Mouse (Mus musculus) limb, embryonic 15.5 days (tissue): ENCODE data around the gene Cdkl5. TPM values are rescaled to one million over a fixed set of nuclear protein-coding genes. Genes with fewer than 3 reads are reported as not detected.

Experiments
- ATAC-seq: fragments of 200-750 bp; cut with Nextera tagmentation; 2 replicates; pipeline ENCODE4 v1.8.0; 2017; ENCODE audit warnings: low read depth, moderate TSS enrichment; ENCODE audit not compliant: insufficient number of reproducible peaks, low FRiP score, low TSS enrichment
- H3K27ac ChIP-seq: fragments of 300-500 bp; sonication (generic); 2 replicates; pipeline ENCODE4 v1.5.1; 2015; ENCODE audit warnings: moderate library complexity, mild to moderate bottlenecking, inconsistent platforms
- H3K27me3 ChIP-seq: fragments of 300-500 bp; sonication (generic); 2 replicates; pipeline ENCODE4 v1.6.1; 2015; ENCODE audit warnings: inconsistent platforms
- H3K36me3 ChIP-seq: fragments of 300-500 bp; sonication (generic); 2 replicates; pipeline ENCODE4 v1.6.1; 2015; ENCODE audit warnings: inconsistent platforms
- H3K4me1 ChIP-seq: fragments of 300-500 bp; sonication (generic); 2 replicates; pipeline ENCODE4 v1.6.1; 2015; ENCODE audit warnings: inconsistent platforms
- H3K4me2 ChIP-seq: fragments of 300-500 bp; sonication (generic); 2 replicates; pipeline ENCODE4 v1.6.1; 2015; ENCODE audit warnings: mild to moderate bottlenecking, inconsistent platforms
- H3K4me3 ChIP-seq: fragments of 300-500 bp; sonication (generic); 2 replicates; pipeline ENCODE4 v1.5.1; 2015; ENCODE audit warnings: mild to moderate bottlenecking, inconsistent platforms
- H3K9ac ChIP-seq: fragments of 300-500 bp; sonication (generic); 2 replicates; pipeline ENCODE4 v1.6.1; 2015; ENCODE audit warnings: inconsistent platforms
- H3K9me3 ChIP-seq: fragments of 300-500 bp; sonication (generic); 2 replicates; pipeline ENCODE4 v1.6.1; 2016; ENCODE audit warnings: inconsistent platforms
- WGBS: fragments of 180-500 bp; shearing (Covaris S2); methylation state at CpG from one replicate; pipeline ENCODE4 v1.1.7; 2015; 5-methylcytosine and 5-hydroxymethylcytosine counted together
- polyA plus RNA-seq: library from polyadenylated mRNA; unstranded; fragments of >200 nt; fragmentation: Nextera tagmentation; extraction: Ambion mirVana; gene quantifications from 2 replicates; pipeline ENCODE4 v1.2.1, GENCODE M21; 2015

Cdkl5 gene
- polyA plus RNA-seq, 1 experiment from 2014 or later: 2.0 TPM

DNA sequence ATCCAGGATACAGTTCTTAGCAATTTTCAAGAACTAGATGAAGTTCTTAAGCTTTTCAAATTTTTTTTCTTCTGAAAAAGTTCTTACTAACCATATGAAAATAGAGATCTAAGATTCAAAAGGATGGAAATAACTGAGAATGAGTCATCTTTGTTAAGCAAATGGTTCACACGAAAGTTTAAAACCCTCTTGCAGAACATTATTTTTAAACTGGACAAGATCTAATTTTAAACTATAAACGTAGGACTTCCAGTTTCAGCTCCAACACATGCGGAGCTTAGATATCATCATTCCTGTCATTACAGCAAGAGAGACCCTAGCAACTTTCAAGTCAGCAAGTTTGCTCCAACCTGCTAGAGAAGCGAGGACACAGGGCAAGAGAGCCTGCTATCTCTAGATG, 88.0 kb downstream of the Cdkl5 start:
- no peak overlapping the region for H3K27ac ChIP-seq
- no peaks in the 10 kb centered on the region for H3K9me3 ChIP-seq
- 0 out of 2 replicates have a peak, but pooled peaks cover 6% of the 10 kb centered on the region for H3K27me3 ChIP-seq
- H3K4me2 ChIP-seq: no peak overlapping the region
- 84% methylated on average over 4 of the region's 4 CpGs for WGBS
- no peak overlapping the region for H3K9ac ChIP-seq
- ATAC-seq: no peak
- H3K36me3 ChIP-seq: no peaks in the 10 kb centered on the region
- no peaks in the 10 kb centered on the region for H3K4me1 ChIP-seq
- H3K4me3 ChIP-seq: no peak overlapping the region

DNA sequence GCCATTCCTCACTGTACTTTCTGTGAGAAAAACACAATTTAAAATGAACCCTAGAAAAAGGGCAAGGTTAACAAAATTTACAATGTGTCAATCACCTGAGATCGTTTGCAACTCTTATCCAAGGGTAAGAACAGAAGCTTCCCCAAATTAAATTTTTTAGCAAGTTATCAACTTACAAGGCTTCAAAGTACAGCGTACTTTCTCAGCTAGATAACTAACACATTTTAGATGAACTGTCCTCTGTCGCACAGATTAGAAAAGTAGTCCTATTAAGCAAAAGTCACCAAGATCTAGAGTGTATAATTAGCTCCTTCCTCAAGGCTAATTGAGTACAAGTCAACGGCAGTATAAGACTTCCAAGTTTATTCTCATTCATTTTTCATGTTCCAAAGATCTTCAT, 88.6 kb downstream of the Cdkl5 start:
- WGBS: 60% methylated on average over 4 of the region's 4 CpGs
- no peak overlapping the region for H3K9ac ChIP-seq

DNA sequence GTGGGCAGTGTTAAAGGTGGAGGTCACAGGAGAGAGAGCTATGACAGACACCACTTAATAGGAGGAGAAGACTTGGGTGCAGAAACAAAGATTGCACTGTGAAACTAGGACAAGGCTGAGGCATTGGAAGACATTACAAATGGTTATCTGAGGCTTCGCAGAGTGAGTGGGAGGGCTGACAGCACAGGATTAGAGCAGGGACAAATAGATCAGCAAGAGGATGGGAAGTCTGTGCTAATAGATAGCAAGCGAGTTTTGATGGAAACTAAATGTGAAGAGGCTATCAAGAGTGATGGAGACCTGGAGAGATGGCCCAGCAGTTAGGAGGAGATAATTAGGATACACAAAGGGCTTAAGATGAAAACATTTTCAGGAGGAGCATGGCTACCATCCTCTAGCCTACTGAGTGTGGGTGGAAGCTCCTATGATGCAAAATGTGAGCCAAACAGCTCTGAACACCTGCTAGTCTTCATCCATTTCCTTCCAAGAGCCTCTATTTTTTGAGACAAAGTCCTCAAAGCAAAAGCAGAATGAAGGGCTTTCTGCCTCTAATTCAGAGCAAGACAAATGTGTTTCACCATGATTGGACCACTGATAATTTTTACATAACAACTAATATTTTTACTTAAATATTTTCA, 89.3 kb downstream of the Cdkl5 start:
- H3K4me1 ChIP-seq: no peaks in the 10 kb centered on the region
- no peak overlapping the region for H3K4me3 ChIP-seq
- H3K27me3 ChIP-seq: 0 out of 2 replicates have a peak, but pooled peaks cover 6% of the 10 kb centered on the region
- WGBS: 73% methylated on average over 2 of the region's 2 CpGs
- no peak overlapping the region for H3K27ac ChIP-seq
- H3K36me3 ChIP-seq: no peaks in the 10 kb centered on the region
- H3K9me3 ChIP-seq: no peaks in the 10 kb centered on the region
- H3K4me2 ChIP-seq: no peak overlapping the region
- ATAC-seq: no peak
- H3K9ac ChIP-seq: no peak overlapping the region

More for the DNA sequence above, 88.6 kb downstream of the Cdkl5 start:
- Histone ChIP-seq H3K4me1 (no peaks in the 10 kb centered on the region), H3K9me3 (no peaks in the 10 kb centered on the region), H3K4me2 (no peak overlapping the region), H3K4me3 (no peak overlapping the region), H3K36me3 (no peaks in the 10 kb centered on the region), H3K27ac (no peak overlapping the region), H3K27me3 (0 out of 2 replicates have a peak, but pooled peaks cover 6% of the 10 kb centered on the region)
- no peak for ATAC-seq

- Histone ChIP-seq H3K27me3 (0 out of 2 replicates have a peak, but pooled peaks cover 6% of the 10 kb centered on the region), H3K9ac (no peak overlapping the region), H3K9me3 (no peaks in the 10 kb centered on the region), H3K4me3 (no peak overlapping the region), H3K27ac (no peak overlapping the region), H3K36me3 (no peaks in the 10 kb centered on the region), H3K4me2 (no peak overlapping the region), H3K4me1 (no peaks in the 10 kb centered on the region)
- ATAC-seq: no peak
- 100% methylated on average over 2 of the region's 2 CpGs for WGBS
Observed at GRCm38 (mm10) chrX:160901118-160901517, 93.4 kb downstream of the Cdkl5 start.

DNA sequence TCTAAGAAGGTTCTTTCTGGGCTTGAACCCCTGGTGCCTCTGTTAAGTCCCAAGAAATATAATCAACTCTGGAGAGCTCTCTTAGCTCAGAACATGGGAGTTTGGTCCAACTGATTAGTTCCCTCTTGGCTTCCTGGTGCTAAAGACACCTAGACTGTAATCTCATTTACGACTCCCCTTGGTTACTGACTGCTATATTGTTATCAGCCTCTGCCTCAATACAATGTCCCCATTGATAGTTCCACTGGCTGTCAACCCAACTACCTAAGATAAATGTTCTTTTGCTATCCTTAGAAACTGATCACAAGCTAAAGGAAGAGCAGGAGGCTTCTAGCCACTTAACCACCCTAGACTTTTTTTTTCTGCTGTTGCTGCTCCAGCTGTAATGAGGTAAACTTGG, 102.4 kb downstream of the Cdkl5 start:
- no peaks in the 10 kb centered on the region for H3K4me1 ChIP-seq
- no peak overlapping the region for H3K27ac ChIP-seq
- H3K9ac ChIP-seq: no peak overlapping the region
- H3K36me3 ChIP-seq: no peaks in the 10 kb centered on the region
- no peak overlapping the region for H3K4me3 ChIP-seq
- H3K9me3 ChIP-seq: no peaks in the 10 kb centered on the region
- 81% methylated on average over 1 of the region's 1 CpGs for WGBS
- no peak for ATAC-seq
- no peaks in the 10 kb centered on the region for H3K27me3 ChIP-seq
- no peak overlapping the region for H3K4me2 ChIP-seq

DNA sequence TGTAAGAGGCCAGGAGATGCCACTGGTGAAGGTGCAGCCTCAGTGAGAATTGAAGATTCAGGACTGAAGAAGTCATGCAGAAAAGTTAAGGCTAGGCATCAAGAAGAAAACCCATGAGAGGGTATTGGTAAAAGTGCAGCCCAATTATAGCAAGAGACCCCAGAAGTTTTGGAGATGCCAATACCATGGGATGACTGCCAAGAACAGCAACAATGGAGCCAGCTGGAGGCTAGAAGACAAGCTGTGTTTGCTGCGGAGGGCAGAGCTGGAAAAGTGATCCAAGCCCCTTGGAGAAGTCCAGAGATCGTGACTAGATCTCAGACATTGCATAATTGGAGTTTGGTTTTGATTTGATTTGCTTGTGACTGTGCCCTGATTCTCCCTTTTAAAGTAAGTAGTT, 108.2 kb downstream of the Cdkl5 start:
- no peak overlapping the region for H3K27ac ChIP-seq
- no peak overlapping the region for H3K9ac ChIP-seq
- H3K36me3 ChIP-seq: no peaks in the 10 kb centered on the region
- no peak overlapping the region for H3K4me3 ChIP-seq
- no peaks in the 10 kb centered on the region for H3K4me1 ChIP-seq
- no peak for ATAC-seq
- H3K4me2 ChIP-seq: no peak overlapping the region
- 54% methylated on average over 2 of the region's 2 CpGs for WGBS
- H3K27me3 ChIP-seq: no peaks in the 10 kb centered on the region
- H3K9me3 ChIP-seq: no peaks in the 10 kb centered on the region

GRCm38 (mm10) chrX:160866576-160866975, 127.9 kb downstream of the Cdkl5 start:
- no peaks in the 10 kb centered on the region for H3K4me1 ChIP-seq
- ATAC-seq: no peak
- no peaks in the 10 kb centered on the region for H3K36me3 ChIP-seq
- H3K9ac ChIP-seq: no peak overlapping the region
- H3K9me3 ChIP-seq: no peaks in the 10 kb centered on the region
- 88% methylated on average over 4 of the region's 4 CpGs for WGBS
- no peak overlapping the region for H3K4me3 ChIP-seq
- H3K4me2 ChIP-seq: no peak overlapping the region
- no peak overlapping the region for H3K27ac ChIP-seq
- H3K27me3 ChIP-seq: peaks cover 10% of the 10 kb centered on the region

GRCm38 (mm10) chrX:160865022-160865421, 129.5 kb downstream of the Cdkl5 start:
- Histone ChIP-seq H3K9me3 (no peaks in the 10 kb centered on the region), H3K4me2 (no peak overlapping the region), H3K27ac (no peak overlapping the region), H3K36me3 (no peaks in the 10 kb centered on the region), H3K9ac (no peak overlapping the region), H3K27me3 (peaks cover 10% of the 10 kb centered on the region), H3K4me1 (no peaks in the 10 kb centered on the region), H3K4me3 (no peak overlapping the region)
- ATAC-seq: no peak
- WGBS: 78% methylated on average over 4 of the region's 4 CpGs

- Histone ChIP-seq H3K9ac (no peak overlapping the region), H3K27me3 (peaks cover 10% of the 10 kb centered on the region), H3K4me3 (no peak overlapping the region), H3K36me3 (no peaks in the 10 kb centered on the region), H3K4me1 (no peaks in the 10 kb centered on the region), H3K4me2 (no peak overlapping the region), H3K27ac (no peak overlapping the region), H3K9me3 (no peaks in the 10 kb centered on the region)
- WGBS: 81% methylated on average over 4 of the region's 4 CpGs
- no peak for ATAC-seq
Observed at GRCm38 (mm10) chrX:160863689-160864383, 130.7 kb downstream of the Cdkl5 start.

DNA sequence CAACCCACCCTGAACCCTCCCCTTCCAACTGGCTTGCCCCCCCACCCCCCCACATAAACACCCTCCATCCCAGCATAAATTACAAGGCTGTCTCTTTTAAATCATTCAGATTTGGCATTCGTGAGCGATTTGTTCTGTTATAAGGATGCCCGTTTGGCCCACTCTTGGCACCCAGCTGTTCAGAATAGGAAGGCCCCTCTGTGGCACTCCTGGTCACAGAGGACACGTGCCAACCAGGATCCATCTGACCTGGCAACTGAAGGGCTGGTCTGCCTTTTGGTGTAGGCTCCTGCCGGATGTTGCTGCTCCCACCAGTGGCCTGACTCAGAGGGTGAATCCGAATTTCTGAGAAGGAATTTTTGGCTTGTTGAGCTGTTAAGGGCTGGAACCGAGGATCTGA, 186.3 kb downstream of the Cdkl5 start:
- H3K9ac ChIP-seq: no peak overlapping the region
- peaks cover 4% of the 10 kb centered on the region; the same call in 1 of the 2 replicates for H3K27me3 ChIP-seq
- H3K27ac ChIP-seq: no peak overlapping the region
- no peaks in the 10 kb centered on the region for H3K9me3 ChIP-seq
- no peak overlapping the region for H3K4me2 ChIP-seq
- no peaks in the 10 kb centered on the region for H3K36me3 ChIP-seq
- no peak overlapping the region for H3K4me3 ChIP-seq
- WGBS: 84% methylated on average over 7 of the region's 7 CpGs
- no peaks in the 10 kb centered on the region for H3K4me1 ChIP-seq
- ATAC-seq: no peak

DNA sequence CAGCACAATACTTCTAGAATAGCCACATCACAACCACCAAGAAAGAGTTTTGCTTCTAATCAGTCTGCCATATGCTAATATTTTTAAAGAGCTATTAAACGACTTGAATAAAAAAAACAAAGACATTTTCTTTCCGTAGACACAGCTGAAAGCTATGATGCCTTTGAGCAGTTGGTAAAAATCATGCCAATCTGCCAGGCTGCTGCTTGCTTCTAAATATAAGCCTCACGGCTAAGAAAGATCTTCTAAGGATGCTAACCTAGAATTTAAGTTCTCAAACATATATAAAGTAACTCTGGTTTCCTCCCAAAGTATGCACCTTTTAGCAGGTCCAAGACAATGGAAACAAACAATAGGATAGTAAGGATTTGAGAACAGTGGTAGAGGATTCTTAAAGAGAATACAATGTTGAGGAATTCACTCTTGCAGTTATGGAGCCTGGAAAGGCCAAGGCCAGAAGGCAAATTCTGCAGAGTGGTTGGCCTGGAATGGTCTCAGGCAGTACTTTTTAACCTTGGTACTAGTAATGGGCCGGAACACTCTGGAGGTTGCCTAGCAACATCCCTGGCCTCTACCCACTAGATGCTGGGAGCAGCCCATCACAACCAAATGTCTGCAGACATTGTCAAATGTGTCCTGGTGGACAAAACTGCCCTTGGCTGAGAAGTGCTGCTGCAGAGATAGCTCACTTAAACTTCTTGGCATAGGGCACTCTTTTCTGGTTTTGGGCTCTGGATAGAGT, 189.9 kb downstream of the Cdkl5 start:
- Histone ChIP-seq H3K27me3 (peaks cover 14% of the 10 kb centered on the region; the same call in 1 of the 2 replicates), H3K9me3 (no peaks in the 10 kb centered on the region), H3K4me1 (no peaks in the 10 kb centered on the region), H3K9ac (no peak overlapping the region), H3K27ac (no peak overlapping the region), H3K4me2 (no peak overlapping the region), H3K4me3 (no peak overlapping the region), H3K36me3 (no peaks in the 10 kb centered on the region)
- WGBS: 68% methylated on average over 4 of the region's 4 CpGs
- ATAC-seq: no peak

DNA sequence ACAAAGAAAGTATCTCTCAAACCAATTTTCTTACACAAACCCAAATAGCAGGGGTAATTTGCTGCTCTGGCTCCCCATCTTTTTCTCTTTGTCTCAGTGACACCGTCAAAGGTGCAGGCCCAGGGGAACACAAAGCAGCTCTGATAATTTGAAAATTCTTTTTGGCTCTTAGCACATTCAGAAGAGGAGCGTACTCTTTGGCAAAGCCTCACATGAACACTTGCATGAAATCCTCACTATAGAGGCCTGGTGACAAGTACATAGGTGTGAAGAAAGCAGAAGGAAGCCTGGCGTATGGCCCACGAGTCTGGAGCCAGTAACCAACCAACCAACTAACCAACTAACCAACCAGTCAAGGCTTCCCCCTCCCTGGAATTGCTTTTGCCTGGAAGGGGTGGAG, 199.6 kb downstream of the Cdkl5 start:
- no peak overlapping the region for H3K9ac ChIP-seq
- H3K4me1 ChIP-seq: no peaks in the 10 kb centered on the region
- H3K36me3 ChIP-seq: no peaks in the 10 kb centered on the region
- H3K9me3 ChIP-seq: no peaks in the 10 kb centered on the region
- no peak overlapping the region for H3K4me2 ChIP-seq
- no peak overlapping the region for H3K27ac ChIP-seq
- no peak overlapping the region for H3K4me3 ChIP-seq
- 77% methylated on average over 4 of the region's 4 CpGs for WGBS
- H3K27me3 ChIP-seq: peaks cover 14% of the 10 kb centered on the region; the same call in 1 of the 2 replicates
- ATAC-seq: no peak
